Mouse (Mus musculus) liver, embryonic 13.5 days (tissue): Measurements from ENCODE around the gene Rad18. TPM values are rescaled to one million over a fixed set of nuclear protein-coding genes. Genes with fewer than 3 reads are reported as not detected.

Source experiments
- ATAC-seq: fragments of 200-750 bp; cut with Nextera tagmentation; 2 replicates; pipeline ENCODE4 v1.8.0; 2017; ENCODE audit warnings: low read depth, mild to moderate bottlenecking, moderate number of reproducible peaks, moderate library complexity
- DNase-seq: peaks from one replicate; pipeline ENCODE4 v3.0.0; 2022
- H3K27ac ChIP-seq: fragments of 300-500 bp; sonication (generic); 2 replicates; pipeline ENCODE4 v1.5.1; 2015; ENCODE audit warnings: moderate library complexity, mild to moderate bottlenecking, inconsistent platforms
- H3K27me3 ChIP-seq: fragments of 300-500 bp; sonication (generic); 2 replicates; pipeline ENCODE4 v1.6.1; 2015; ENCODE audit warnings: mild to moderate bottlenecking, inconsistent platforms
- H3K36me3 ChIP-seq: fragments of 300-500 bp; sonication (generic); 2 replicates; pipeline ENCODE4 v1.6.1; 2015; ENCODE audit warnings: mild to moderate bottlenecking, inconsistent platforms
- H3K4me1 ChIP-seq: fragments of 300-500 bp; sonication (generic); replicated peaks from 2 replicates; pipeline ENCODE4 v1.6.1; 2015; ENCODE audit warnings: inconsistent platforms
- H3K4me2 ChIP-seq: fragments of 300-500 bp; sonication (generic); 2 replicates; pipeline ENCODE4 v1.6.1; 2015; ENCODE audit warnings: inconsistent platforms, mild to moderate bottlenecking, moderate library complexity
- H3K4me3 ChIP-seq: fragments of 300-500 bp; sonication (generic); replicated peaks from 2 replicates; pipeline ENCODE4 v1.5.1; 2015; ENCODE audit warnings: mild to moderate bottlenecking, inconsistent platforms
- H3K9ac ChIP-seq: fragments of 300-500 bp; sonication (generic); 2 replicates; pipeline ENCODE4 v1.6.1; 2015; ENCODE audit warnings: mild to moderate bottlenecking, inconsistent platforms
- H3K9me3 ChIP-seq: fragments of 300-500 bp; sonication (generic); replicated peaks from 2 replicates; pipeline ENCODE4 v1.6.1; 2016; ENCODE audit warnings: inconsistent platforms
- WGBS: fragments of 180-500 bp; shearing (Covaris S2); methylation state at CpG from one replicate; pipeline ENCODE4 v1.1.7; 2015; ENCODE audit not compliant: insufficient replicate concordance; 5-methylcytosine and 5-hydroxymethylcytosine counted together
- polyA plus RNA-seq: library from polyadenylated mRNA; unstranded; fragments of >200 nt; fragmentation: Nextera tagmentation; extraction: Ambion mirVana; gene quantifications from 2 replicates; pipeline ENCODE4 v1.2.1, GENCODE M21; 2015

The Rad18 gene
- polyA plus RNA-seq, 1 experiment from 2014 or later = 30.7 TPM

DNA sequence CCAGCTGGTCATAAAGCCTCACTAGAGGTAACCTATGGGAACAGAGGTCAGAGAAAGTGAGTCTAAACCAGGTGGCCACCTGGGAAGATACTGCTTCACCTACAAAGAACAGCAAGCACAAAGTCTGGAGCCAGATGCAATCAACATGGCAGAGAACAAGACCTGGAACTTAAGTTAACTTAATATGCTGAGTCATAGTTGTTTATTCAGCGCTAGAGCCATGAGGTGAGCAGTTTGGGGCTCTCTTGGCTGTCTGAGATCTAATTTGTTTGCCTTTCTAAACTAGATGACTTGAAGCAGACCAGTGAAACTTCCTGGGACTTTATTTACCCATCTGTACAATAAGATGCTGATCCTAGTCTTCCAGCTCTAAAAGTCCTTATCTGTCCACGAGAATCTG is 12.4 kb downstream of the Rad18 start:
- Histone ChIP-seq H3K9me3 (no peaks in the 10 kb centered on the region), H3K4me1 (peaks cover 11% of the 10 kb centered on the region), H3K27ac (peak overlapping the region; percentile 77), H3K9ac (0 out of 2 replicates have a peak overlapping the region, but pooled peaks have one; percentile 11), H3K36me3 (peaks cover 57% of the 10 kb centered on the region), H3K27me3 (no peaks in the 10 kb centered on the region), H3K4me2 (no peak overlapping the region), H3K4me3 (no peak overlapping the region)
- 75% methylated on average over 2 of the region's 2 CpGs for WGBS
- DNase-seq = peak; percentile 24
- peak; percentile 92 for ATAC-seq

DNA sequence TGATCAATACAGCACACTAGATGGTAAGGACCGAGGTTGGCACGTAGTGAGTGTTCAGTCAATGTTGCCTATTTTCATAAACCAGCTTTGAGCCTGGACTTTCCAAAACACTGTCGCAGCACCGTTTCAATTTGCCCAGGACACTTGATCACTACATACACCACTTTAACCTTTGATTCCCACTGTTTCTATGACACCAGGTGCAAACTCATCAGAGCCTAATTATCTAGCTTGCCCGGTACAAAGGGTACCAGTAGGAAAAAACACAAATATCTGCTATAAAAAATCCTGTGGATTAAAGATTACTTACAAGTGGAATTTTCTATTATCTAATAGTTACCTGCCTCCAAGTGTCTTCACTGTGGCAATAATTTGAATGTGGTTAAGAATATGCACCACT is 64.4 kb downstream of the Rad18 start:
- no peak for DNase-seq
- no peak overlapping the region for H3K4me3 ChIP-seq
- WGBS = 87% methylated on average over 5 of the region's 5 CpGs
- H3K4me1 ChIP-seq = no peaks in the 10 kb centered on the region
- ATAC-seq = no peak
- H3K4me2 ChIP-seq = no peak overlapping the region
- H3K27ac ChIP-seq = no peak overlapping the region
- no peak overlapping the region for H3K9ac ChIP-seq
- H3K36me3 ChIP-seq = peaks cover 34% of the 10 kb centered on the region
- H3K9me3 ChIP-seq = no peaks in the 10 kb centered on the region
- no peaks in the 10 kb centered on the region for H3K27me3 ChIP-seq

DNA sequence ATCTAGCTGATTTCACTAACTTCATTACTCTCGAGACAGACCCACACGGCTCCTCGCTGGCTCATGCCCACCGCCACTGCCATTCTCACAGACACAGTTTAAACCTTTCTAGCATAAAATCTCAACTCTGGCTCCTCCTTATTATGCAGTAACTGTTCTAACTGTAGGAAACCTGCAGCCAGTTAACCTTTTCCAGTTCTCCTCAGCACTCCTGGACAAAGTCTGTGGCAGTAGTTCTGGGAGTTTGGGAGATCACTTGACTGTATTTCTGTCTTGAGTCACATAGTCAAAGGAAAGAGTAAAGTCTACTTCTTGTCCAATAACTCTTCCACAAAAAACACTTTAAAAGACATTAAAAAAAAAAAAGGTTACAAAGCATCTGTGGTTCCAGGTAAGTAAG is 66.2 kb downstream of the Rad18 start:
- no peak overlapping the region for H3K4me3 ChIP-seq
- H3K9me3 ChIP-seq = no peaks in the 10 kb centered on the region
- WGBS = 86% methylated on average over 4 of the region's 4 CpGs
- H3K4me1 ChIP-seq = no peaks in the 10 kb centered on the region
- H3K4me2 ChIP-seq = no peak overlapping the region
- H3K27me3 ChIP-seq = no peaks in the 10 kb centered on the region
- H3K9ac ChIP-seq = no peak overlapping the region
- DNase-seq (no peak), ATAC-seq (no peak)
- no peak overlapping the region for H3K27ac ChIP-seq
- peaks cover 33% of the 10 kb centered on the region for H3K36me3 ChIP-seq

DNA sequence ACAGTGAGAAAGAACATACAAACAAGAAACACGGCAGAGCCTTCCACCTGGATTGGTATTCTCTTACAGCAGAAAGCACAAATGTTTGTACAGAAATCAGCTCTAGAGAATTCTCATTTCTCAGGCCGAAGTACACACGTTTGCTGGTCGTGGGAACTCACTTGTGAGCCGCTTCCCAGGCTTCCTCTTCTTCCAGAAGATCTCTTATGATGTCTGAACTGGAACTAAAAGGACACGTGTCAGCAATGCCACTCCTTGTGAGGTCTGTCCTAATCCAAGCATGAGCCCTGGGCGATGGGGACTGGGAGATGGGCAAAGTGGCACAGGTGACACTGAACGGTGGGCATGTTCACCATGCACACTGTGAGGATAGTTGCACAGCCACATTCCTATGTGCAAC is 68.2 kb downstream of the Rad18 start:
- no peak overlapping the region for H3K9ac ChIP-seq
- no peak for ATAC-seq
- H3K4me3 ChIP-seq = no peak overlapping the region
- H3K36me3 ChIP-seq = peaks cover 37% of the 10 kb centered on the region
- no peak overlapping the region for H3K4me2 ChIP-seq
- no peaks in the 10 kb centered on the region for H3K4me1 ChIP-seq
- no peaks in the 10 kb centered on the region for H3K9me3 ChIP-seq
- no peak for DNase-seq
- no peaks in the 10 kb centered on the region for H3K27me3 ChIP-seq
- H3K27ac ChIP-seq = no peak overlapping the region
- WGBS = 86% methylated on average over 8 of the region's 8 CpGs

DNA sequence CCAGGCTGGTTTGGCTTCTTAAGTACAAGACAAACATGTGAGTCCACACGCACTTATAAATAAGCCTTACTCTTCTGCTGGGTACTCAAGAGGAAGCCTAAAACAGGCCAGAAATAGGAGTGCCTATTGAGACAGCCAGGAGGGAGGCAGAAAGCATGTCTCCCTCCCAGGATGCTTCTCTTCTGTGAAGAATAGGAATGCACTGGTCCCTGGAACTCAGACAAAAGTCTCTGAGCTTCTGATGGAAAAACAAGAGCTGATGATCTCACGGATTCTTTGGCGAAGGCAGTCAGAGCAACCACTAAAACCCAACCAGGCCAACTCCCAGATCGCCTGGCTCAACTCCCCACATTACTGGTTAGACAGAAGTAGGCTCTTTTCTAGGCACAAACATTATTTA is 74.2 kb downstream of the Rad18 start:
- DNase-seq (no peak), ATAC-seq (no peak)
- no peaks in the 10 kb centered on the region for H3K27me3 ChIP-seq
- no peak overlapping the region for H3K27ac ChIP-seq
- H3K9ac ChIP-seq = no peak overlapping the region
- H3K4me1 ChIP-seq = peaks cover 6% of the 10 kb centered on the region
- no peak overlapping the region for H3K4me3 ChIP-seq
- WGBS = 77% methylated on average over 4 of the region's 4 CpGs
- no peak overlapping the region for H3K4me2 ChIP-seq
- H3K9me3 ChIP-seq = no peaks in the 10 kb centered on the region
- H3K36me3 ChIP-seq = peaks cover 58% of the 10 kb centered on the region

DNA sequence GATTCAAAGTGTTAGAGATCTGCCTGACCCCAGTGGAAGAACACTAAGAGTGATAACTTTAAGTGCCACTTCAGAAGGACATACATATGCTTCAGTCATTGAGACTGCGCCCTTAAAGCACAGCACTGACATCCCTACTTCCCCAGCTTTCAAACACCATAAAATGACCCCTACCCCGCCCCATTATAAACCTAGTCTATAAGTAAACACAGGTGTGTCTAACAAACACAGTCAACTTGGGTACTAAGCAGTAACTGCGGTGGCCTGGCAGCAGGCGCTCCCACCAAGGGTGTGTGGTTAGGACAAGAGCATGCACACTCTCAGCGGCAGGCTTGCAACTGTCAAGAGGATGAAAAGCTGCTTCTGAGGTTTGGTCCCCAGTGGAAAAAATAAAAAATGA is 76.5 kb downstream of the Rad18 start:
- Histone ChIP-seq H3K27me3 (no peaks in the 10 kb centered on the region), H3K4me2 (no peak overlapping the region), H3K4me3 (no peak overlapping the region), H3K9ac (no peak overlapping the region), H3K9me3 (no peaks in the 10 kb centered on the region), H3K27ac (no peak overlapping the region), H3K4me1 (peaks cover 6% of the 10 kb centered on the region), H3K36me3 (peaks cover 49% of the 10 kb centered on the region)
- 89% methylated on average over 5 of the region's 5 CpGs for WGBS
- no peak for ATAC-seq
- DNase-seq = no peak

DNA sequence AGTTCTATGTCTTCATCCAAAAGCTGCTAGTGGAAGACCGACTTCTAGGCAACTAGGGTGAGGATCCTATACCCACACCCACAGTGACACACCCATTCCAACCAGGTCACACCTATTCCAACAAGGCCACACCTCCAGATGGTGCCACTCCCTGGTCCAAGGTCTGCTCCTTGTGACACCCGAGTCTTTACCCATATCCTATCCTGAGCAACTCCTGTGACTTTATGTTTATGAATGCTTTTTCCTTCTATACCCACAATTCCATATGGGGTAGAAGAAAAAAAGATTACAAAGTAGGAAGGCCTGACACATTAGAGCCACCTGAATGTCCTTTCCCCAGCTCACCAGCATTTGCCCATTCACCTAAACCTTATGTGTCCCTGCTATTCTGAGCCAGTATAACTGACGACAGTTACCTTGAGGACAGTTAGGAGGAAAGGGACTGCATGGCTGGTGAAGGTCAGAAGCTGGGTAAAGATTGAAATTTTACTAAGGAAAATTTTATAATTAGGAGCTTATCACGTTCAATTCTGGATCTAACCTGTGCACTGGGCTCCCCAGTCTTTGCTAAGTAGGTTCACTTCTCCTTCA is 78.7 kb downstream of the Rad18 start:
- Histone ChIP-seq H3K9me3 (no peaks in the 10 kb centered on the region), H3K4me1 (peaks cover 6% of the 10 kb centered on the region), H3K4me3 (no peak overlapping the region), H3K36me3 (peaks cover 44% of the 10 kb centered on the region), H3K27ac (no peak overlapping the region), H3K27me3 (no peaks in the 10 kb centered on the region), H3K9ac (no peak overlapping the region), H3K4me2 (no peak overlapping the region)
- no peak for ATAC-seq
- WGBS = 69% methylated on average over 4 of the region's 4 CpGs
- DNase-seq = no peak

DNA sequence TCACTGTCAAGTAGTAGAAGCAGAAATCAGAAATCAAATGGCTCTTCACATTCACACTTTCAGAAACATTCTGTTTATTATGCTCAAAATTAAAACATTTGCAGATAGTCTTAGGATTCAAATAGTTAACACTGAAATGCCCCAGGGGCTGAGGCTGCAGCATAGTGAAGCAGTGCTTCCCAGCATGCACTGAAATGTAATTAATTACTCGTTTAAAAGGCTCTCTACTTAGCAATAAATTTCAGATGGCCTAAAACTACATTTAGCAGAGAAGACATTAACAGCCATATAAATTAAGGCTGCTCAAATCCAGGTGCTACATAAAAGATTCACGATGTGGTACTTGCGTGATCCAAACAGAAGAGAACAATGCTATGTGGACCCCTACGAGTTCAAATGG is 87.5 kb downstream of the Rad18 start:
- Histone ChIP-seq H3K27ac (no peak overlapping the region), H3K4me1 (no peaks in the 10 kb centered on the region), H3K9ac (no peak overlapping the region), H3K4me3 (no peak overlapping the region), H3K27me3 (no peaks in the 10 kb centered on the region), H3K9me3 (no peaks in the 10 kb centered on the region), H3K4me2 (no peak overlapping the region), H3K36me3 (no peaks in the 10 kb centered on the region)
- DNase-seq (no peak), ATAC-seq (no peak)
- WGBS = 74% methylated on average over 4 of the region's 4 CpGs

DNA sequence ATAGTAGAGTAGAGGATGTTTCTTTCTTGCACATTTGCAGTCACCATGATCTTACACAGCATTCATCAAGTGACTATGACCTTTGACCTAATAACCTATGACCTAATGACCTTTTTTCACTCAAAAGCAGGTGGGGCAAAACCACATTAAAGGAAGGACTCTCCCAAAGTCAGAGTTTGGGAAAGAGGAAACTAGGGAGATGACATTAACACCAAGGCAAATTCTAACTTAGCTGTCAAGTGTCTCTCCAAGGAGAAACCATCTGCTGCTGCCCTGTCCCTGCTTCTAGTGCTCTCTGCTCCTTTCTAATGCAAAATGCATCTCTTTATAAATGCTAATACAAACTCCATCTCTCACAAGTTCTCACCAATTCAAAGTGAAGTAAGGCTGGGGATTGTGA is 92.6 kb downstream of the Rad18 start:
- no peak for DNase-seq

DNA sequence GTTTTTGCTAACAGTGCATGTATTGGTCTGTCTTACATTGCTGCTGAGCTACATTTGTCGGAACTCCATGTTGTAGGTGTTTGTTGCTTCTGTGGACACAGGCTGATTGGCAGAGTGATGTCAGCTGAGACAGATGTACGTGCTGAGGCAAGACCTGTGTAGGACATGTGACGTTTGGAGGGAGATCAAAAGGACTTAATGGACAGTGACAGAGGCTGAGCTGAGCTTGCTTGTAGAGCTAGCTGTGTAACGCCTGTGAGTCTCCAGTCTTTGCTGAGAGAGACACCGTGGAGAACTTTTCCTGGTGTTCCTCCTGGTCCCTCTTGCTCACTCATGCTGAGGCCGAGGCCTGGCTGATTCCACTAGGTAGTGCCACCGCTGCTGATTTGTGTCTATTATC is 101.5 kb downstream of the Rad18 start:
- 64% methylated on average over 7 of the region's 7 CpGs for WGBS
- no peak for DNase-seq

More for the DNA sequence above, 92.6 kb downstream of the Rad18 start:
- H3K4me1 ChIP-seq = no peaks in the 10 kb centered on the region
- no peak overlapping the region for H3K9ac ChIP-seq
- H3K27ac ChIP-seq = no peak overlapping the region
- no peaks in the 10 kb centered on the region for H3K9me3 ChIP-seq
- H3K36me3 ChIP-seq = no peaks in the 10 kb centered on the region
- no peak overlapping the region for H3K4me2 ChIP-seq
- H3K27me3 ChIP-seq = no peaks in the 10 kb centered on the region
- no peak overlapping the region for H3K4me3 ChIP-seq
- ATAC-seq = no peak

DNA sequence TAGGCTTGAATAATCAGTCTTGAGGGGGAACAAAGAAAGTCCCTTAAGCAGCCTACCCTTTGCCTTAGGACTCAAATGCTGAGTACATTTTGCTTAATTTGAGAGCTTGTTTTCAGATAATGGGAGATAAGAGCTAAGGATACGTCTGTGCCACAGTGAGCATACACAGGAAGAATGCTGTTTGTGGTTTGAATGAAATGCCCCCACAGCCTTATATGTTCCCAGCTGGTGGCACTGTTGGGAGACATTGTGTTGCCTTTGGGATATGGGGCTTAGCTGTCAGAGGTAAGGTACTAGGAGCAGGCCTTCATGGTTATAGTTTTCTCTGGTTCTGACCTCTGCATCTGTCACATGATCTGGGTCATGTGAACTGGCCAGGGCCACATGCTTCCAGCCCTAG is 108.6 kb downstream of the Rad18 start:
- 7% methylated on average over 1 of the region's 1 CpGs for WGBS
- Histone ChIP-seq H3K27ac (no peak overlapping the region), H3K9me3 (no peaks in the 10 kb centered on the region), H3K4me2 (no peak overlapping the region), H3K27me3 (no peaks in the 10 kb centered on the region), H3K36me3 (no peaks in the 10 kb centered on the region), H3K4me3 (no peak overlapping the region), H3K9ac (no peak overlapping the region), H3K4me1 (no peaks in the 10 kb centered on the region)
- no peak for DNase-seq
- ATAC-seq = no peak

More for the DNA sequence above, 101.5 kb downstream of the Rad18 start:
- Histone ChIP-seq H3K9ac (no peak overlapping the region), H3K27me3 (no peaks in the 10 kb centered on the region), H3K36me3 (no peaks in the 10 kb centered on the region), H3K27ac (no peak overlapping the region), H3K4me3 (no peak overlapping the region), H3K9me3 (no peaks in the 10 kb centered on the region), H3K4me1 (no peaks in the 10 kb centered on the region), H3K4me2 (no peak overlapping the region)
- ATAC-seq = no peak

DNA sequence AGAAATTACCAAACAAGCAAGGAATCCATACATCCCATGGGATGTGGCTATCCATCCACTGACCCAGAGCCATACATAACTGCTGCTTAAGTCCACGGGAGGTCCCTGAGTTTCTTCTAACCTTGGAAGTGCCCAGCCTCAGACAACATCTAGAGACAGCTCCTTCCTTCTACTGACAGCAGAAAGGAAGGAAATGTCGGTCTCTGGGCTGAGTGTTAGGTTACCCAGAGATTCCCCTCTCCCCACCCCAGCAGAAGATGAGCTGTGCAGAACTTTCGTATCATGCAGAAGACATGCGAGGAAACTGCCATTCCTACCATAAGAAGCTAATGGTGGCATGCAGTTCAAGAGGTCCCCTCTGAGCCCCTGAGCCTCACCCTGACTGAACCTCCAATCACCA is 109.5 kb downstream of the Rad18 start:
- no peak for DNase-seq
- Histone ChIP-seq H3K36me3 (no peaks in the 10 kb centered on the region), H3K27me3 (no peaks in the 10 kb centered on the region), H3K27ac (no peak overlapping the region), H3K4me3 (no peak overlapping the region), H3K4me1 (no peaks in the 10 kb centered on the region), H3K9me3 (no peaks in the 10 kb centered on the region), H3K4me2 (no peak overlapping the region), H3K9ac (no peak overlapping the region)
- 35% methylated on average over 4 of the region's 4 CpGs for WGBS
- no peak for ATAC-seq
